Mouse (Mus musculus) cerebellum, adult 2 months (tissue): Measurements from ENCODE around the gene Cela3b. TPM values are rescaled to one million over a fixed set of nuclear protein-coding genes. Genes with fewer than 3 reads are reported as not detected.
A peak's percentile ranks its signal among the peaks of the same experiment; 100 is the strongest.
"Not testable (repeated sequence)": the region's sequence is repeated elsewhere in the genome, so short reads cannot be mapped to it uniquely, and the experiment has no call there.

Experiments
- DNase-seq, 2 experiments: peaks; one replicate each; pipeline ENCODE4 v3.0.0; 2021
- H3K27ac ChIP-seq: fragments of 200-500 bp; 2 replicates; pipeline ENCODE4 v1.5.1; 2012; ENCODE audit warnings: low read length, control low read depth, inconsistent platforms; ENCODE audit not compliant: insufficient read depth
- H3K27me3 ChIP-seq: fragments of 200-500 bp; 2 replicates; pipeline ENCODE4 v1.6.1; 2012; ENCODE audit warnings: inconsistent platforms, mild to moderate bottlenecking, low read length, moderate library complexity; ENCODE audit not compliant: control insufficient read depth, insufficient read depth
- H3K4me1 ChIP-seq: fragments of 200-500 bp; 2 replicates; pipeline ENCODE4 v1.6.1; 2011; ENCODE audit warnings: low read length; ENCODE audit not compliant: control insufficient read depth, insufficient read depth
- H3K4me3 ChIP-seq: fragments of 200-500 bp; replicated peaks from 2 replicates; pipeline ENCODE3; 2011; ENCODE audit warnings: mild to moderate bottlenecking, low read depth, low read length, control low read depth; ENCODE audit not compliant: insufficient read depth
- CTCF ChIP-seq: fragments of 200-500 bp; IDR thresholded peaks from 2 replicates; pipeline ENCODE4 v1.5.1; 2011; ENCODE audit warnings: low read depth, mild to moderate bottlenecking, control low read depth, low read length, moderate library complexity, borderline replicate concordance; ENCODE audit not compliant: insufficient read depth
- POLR2A ChIP-seq: fragments of 200-500 bp; IDR thresholded peaks from 2 replicates; pipeline ENCODE4 v1.6.1; 2011; ENCODE audit warnings: low read length, control low read depth, borderline replicate concordance; ENCODE audit not compliant: insufficient read depth
- WGBS: fragments of 180-500 bp; shearing (Covaris S2); methylation state at CpG from one replicate; pipeline ENCODE4 v1.1.7; 2018; 5-methylcytosine and 5-hydroxymethylcytosine counted together
- polyA plus RNA-seq: library from polyadenylated mRNA; depleted of rRNA; stranded (reverse); fragments of >200 nt; gene quantifications from 2 replicates; pipeline ENCODE4 v1.2.3, GENCODE M21; 2012

The Cela3b gene
- polyA plus RNA-seq, 1 experiment, result not detected

DNA sequence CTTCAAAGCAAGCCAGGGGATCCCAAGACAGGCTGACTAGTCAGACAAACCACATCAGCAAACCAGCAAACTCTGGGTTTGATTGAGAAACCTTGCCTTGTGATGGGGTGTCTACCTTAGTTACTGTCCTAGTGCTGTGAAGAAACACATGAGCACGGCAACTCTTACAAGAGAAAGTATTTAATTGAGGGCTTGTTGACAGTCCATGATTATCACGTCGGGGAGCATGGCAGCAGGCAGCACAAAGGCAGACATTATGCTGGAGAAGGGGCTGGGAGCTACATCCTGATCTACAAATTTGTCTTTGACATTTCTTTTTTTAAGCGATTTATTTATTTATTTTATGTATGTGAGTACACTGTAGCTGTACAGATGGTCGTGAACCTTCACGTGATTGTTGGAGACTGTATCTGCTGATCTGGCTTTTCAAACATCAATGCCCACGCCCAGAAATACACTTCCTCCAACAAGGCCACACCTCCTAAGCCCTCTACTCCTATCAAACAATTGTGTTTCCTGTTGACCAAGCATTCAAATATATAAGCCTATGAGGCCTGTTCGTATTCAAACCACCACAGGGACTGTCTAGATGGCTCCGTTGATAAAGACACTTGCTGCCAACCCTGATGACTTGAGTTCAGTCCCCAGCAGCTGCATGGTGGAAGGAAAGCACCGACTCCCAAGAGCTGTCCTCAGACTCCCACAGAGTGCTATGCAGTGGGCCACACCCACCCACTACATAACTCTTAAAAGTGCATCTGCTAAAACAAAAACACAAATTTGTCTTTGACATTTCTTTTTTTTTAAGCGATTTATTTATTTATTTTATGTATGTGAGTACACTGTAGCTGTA is 12.4 kb downstream of the Cela3b start:
- 75% methylated on average over 11 of the region's 11 CpGs for WGBS

DNA sequence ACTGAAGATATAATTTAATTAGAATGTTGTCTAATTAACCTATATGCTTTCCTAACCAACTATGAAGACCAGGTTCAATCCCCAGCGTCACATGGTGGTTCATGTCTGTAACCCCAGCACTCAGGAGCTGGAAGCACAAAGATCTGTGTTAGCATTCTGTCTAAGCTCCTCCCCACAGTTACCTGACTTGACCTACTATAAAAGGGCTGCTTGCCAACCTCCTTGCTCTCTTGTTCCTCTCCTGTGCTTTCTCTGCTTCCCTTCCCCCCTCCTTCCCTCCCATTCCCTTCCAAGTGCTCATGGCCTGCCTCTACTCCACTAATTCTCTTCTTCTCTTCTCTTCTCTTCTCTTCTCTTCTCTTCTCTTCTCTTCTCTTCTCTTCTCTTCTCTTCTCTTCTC is 15.4 kb downstream of the Cela3b start:
- no peak for TF ChIP-seq POLR2A
- no peak for TF ChIP-seq CTCF
- no peaks in the 10 kb centered on the region for H3K27me3 ChIP-seq
- no peak overlapping the region for H3K27ac ChIP-seq
- no peaks in the 10 kb centered on the region for H3K4me1 ChIP-seq
- WGBS, result 76% methylated on average over 1 of the region's 1 CpGs
- DNase-seq, result no peak
- H3K4me3 ChIP-seq, result no peak overlapping the region

More for the DNA sequence above, 12.4 kb downstream of the Cela3b start:
- Histone ChIP-seq H3K4me1 (no peaks in the 10 kb centered on the region), H3K27ac (no peak overlapping the region), H3K4me3 (no peak overlapping the region), H3K27me3 (no peaks in the 10 kb centered on the region)
- TF ChIP-seq CTCF (no peak), POLR2A (no peak)
- no peak for DNase-seq

DNA sequence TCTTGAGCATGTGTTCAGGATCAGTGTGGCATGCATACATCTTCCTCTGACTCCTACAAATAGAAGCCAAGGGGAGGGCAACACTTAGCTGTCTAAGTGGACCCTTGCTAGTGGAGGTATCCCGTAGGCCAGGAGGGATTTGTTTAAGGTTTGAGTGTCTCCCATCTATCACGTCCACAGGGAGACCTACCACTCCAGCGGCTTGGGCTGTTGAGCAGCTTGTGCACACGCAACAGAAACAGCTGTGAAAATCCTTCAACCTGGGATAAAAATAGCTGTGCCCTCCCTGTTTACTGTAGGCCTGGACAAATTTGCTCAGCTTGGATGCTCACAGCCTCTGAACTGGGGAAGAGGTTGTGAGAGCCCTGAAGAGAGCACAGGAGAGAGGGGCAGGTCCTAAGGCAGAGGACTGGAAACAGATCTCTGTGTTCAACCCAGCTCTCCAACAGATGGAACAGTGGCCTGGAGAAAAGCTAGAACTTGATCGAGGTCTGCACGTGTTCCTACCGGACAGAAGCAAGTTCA is 18.1 kb downstream of the Cela3b start:
- H3K4me3 ChIP-seq, H3K27me3 ChIP-seq, DNase-seq, H3K4me1 ChIP-seq, H3K27ac ChIP-seq: not testable (repeated sequence)
- 87% methylated on average over 7 of the region's 7 CpGs for WGBS

DNA sequence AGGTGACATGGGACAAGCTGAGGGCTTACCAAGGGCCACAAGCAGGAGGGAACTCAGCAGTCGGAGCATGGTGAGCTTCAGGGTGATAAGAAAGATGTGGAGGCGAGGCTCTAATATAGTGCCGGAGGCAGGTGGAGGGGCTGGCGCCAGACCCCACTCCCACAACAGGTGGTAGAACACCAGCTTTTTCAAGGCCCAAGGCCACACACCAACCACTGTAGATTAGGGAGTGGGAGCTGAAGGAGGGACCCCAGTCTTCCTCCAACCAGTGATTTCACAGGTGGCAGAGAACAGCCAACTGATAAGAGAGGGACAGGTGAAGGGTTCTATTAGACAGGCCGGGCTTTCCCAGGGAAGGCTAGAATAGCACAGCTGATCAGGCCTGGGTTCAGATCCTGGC is 20.6 kb downstream of the Cela3b start, which contains the start of gene Cela3a:
Gene Cela3a, minus strand, starts transcription at position 101 of the 400 bp plus-strand sequence.
- H3K4me3 ChIP-seq, result no peak within 1 kb of the TSS
- H3K27ac ChIP-seq, result no peak within 1 kb of the TSS
- H3K27me3 ChIP-seq, result no peaks in the 10 kb centered on the region
- no peaks in the 10 kb centered on the region for H3K4me1 ChIP-seq
- TF ChIP-seq CTCF (no peak), POLR2A (no peak)
- no peak for DNase-seq
- 92% methylated on average over 5 of the region's 5 CpGs for WGBS

DNA sequence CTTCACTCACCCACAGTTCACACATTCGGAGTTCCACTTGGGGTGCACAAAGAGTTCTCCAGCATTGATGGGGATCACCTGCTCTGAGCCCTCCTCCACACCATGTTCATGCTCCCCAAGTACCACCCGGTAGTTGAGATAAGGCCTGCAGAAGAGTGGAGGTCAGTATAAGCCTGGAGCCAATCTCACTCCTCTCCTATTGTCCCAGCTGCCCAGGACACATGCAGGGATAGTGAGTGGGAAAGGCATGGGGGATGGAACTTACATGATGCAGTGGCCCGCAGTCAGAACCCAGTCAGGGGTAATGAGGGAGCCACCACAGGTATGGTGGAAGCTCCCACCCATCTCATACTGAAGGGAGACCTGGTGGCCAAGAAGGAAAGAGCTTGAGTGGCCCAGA is 24.8 kb downstream of the Cela3b start:
- no peak for TF ChIP-seq CTCF
- no peak for TF ChIP-seq POLR2A
- Histone ChIP-seq H3K4me1 (no peaks in the 10 kb centered on the region), H3K27ac (no peak overlapping the region), H3K4me3 (no peak overlapping the region), H3K27me3 (no peaks in the 10 kb centered on the region)
- WGBS, result 93% methylated on average over 3 of the region's 3 CpGs
- no peak for DNase-seq

DNA sequence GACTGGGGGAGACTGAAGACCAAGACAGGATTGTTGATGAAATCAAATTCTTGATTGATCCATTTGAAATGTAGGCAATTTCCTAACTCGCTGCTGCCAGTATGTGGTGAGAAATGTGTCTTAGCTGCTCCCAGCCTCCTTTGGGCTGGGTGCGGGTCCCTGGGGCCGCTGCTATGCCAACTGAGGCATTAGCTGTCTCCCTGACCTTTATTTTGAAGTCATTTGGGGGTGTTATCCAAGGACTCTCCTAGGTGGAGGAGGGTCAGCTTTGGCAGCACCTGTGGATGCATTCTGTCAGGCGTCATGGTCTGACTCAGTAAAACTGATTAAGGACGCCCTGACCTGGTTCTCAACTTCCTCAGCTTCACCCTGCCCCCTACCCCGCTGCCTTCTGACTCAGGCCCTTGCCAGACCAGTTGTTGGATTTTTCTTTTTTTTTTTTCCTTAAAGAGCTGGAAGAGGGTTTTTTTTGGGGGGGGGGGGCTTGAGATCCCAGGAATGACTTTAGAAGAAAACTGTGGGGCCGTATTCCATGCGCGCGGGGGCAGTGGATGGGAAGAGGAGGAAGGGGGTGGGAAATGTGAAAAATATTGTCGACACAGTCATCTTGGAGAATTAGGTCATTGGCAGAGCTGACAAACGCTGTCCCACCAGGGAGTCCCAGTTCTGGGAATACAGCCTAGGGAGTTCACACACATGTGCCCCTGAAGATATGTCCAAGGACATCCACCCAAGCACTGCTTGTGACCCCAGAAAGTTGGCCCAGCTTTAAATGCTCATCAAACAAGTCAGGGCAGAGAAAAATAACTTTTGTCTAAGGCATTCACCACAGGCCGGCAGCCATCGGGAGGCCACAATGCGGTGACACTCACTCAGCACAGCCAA is 33.5 kb downstream of the Cela3b start:
- H3K4me1 ChIP-seq, result peaks cover 13% of the 10 kb centered on the region
- H3K27me3 ChIP-seq, result no peaks in the 10 kb centered on the region
- peak; percentile 78 to 87 for DNase-seq
- no peak overlapping the region for H3K4me3 ChIP-seq
- no peak for TF ChIP-seq CTCF
- TF ChIP-seq POLR2A, result no peak
- peak overlapping the region; percentile 76 for H3K27ac ChIP-seq
- WGBS, result 25% methylated on average over 15 of the region's 15 CpGs

DNA sequence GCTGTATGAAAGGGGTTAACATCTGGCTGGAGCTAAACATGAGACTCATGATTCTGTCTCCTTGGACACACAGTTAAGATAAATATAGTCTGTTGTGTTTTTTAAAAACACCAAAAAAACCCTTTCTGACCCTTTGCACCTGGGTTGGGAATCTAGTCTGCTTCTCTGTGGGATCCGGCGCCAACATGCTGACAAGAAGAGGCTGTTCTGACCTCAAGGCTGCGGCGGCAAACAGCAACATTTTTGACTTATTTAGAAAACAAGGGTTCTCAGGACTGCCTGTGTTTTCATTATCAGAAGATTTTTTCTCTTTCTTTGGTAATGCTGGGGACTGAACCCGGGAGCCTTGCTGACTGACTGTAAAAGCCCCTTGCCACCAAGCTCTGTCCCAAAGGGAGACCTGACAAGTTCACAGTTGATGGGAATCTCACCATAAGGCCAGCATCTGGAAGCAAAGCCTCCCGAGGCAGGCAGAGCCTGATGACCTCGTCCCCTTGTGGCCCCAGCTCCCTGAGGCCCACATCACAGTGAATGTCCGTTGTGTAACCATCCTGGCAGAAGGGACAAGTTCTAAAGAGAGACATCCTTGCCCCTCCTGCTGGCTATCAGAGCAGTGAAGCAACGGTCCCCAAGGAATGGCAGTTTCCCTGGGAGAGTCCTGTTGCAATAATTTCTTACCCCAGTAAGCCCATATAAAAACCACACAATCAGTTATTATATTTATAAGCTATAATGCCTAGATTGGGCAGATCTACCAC is 36.8 kb downstream of the Cela3b start:
- H3K27ac ChIP-seq, result no peak overlapping the region; the same call in 1 of the 2 replicates
- H3K4me1 ChIP-seq, result peaks cover 28% of the 10 kb centered on the region
- TF ChIP-seq POLR2A (no peak), CTCF (no peak)
- no peak overlapping the region for H3K4me3 ChIP-seq
- no peaks in the 10 kb centered on the region for H3K27me3 ChIP-seq
- DNase-seq, result no peak
- 75% methylated on average over 9 of the region's 9 CpGs for WGBS
